Mouse (Mus musculus) adrenal gland, postnatal 4 days (tissue): ENCODE measurements around the gene 9430015G10Rik. TPM values are rescaled to one million over a fixed set of nuclear protein-coding genes. Genes with fewer than 3 reads are reported as not detected.
A peak's percentile ranks its signal among the peaks of the same experiment; 100 is the strongest.
"Not testable (repeated sequence)": the region's sequence is repeated elsewhere in the genome, so short reads cannot be mapped to it uniquely, and the experiment has no call there.

Experiments
- DNase-seq, 2 experiments: peaks; one replicate each; pipeline ENCODE4 v3.0.0; 2021 to 2022; ENCODE audit warnings: low spot score in 2 of 2, mixed read lengths in 2 of 2
- total RNA-seq, 2 experiments: library from RNA; stranded (reverse); gene quantifications; 2 replicates each; pipeline ENCODE4 v1.2.3; 2021

9430015G10Rik gene
- total RNA-seq, 2 experiments from 2014 or later, result 18.1 to 21.1 TPM

DNA sequence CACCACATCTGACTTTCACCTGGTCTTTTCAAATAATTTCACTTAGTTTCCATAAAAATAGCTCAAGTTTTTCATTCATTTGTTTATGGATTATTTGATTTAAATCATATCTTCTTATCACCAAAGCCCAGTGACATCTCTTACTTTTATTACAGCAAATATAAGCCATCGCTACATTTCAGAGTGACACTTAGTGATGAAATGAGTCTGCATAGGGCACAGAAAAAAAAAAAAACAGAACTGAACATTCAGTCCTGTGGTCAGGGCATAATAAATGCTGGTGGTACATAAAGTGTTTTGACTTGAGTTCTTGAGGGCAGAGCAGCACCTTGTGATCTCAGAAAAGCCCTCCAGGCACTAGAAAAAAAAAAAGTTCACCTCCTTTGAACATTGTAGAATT is 13.6 kb upstream of the 9430015G10Rik start:
- no peak for DNase-seq

DNA sequence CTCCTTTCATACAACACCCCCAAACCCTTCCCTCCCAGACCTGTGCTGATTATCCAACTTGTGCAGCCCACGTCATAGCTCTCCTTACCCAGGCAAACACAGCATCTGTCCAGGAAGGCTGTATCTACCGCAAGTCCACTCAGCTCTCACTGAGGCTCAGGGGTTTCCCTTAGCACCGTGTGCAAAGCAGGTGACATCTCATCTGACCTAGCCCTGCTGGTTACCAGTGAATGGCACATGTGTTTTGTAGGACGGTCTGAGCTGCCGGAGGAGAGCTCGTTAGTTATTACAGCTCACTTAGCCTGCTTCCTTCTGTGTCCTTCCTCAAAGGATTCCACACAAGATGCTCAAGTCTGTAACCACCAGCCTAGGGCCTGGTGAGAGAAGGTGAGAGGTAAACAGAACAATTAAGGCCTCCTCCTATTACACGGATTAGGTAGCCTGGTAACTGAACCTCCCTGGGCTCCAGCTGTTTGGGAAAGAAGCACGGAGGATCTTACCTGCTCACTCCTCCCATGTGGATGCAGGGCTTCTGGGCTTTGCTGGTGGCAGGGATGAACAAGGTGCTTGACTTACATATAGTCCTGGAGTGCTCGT is 11.9 kb upstream of the 9430015G10Rik start:
- DNase-seq, result no peak

GRCm38 (mm10) chr4:156099427-156099826 is 10.4 kb upstream of the 9430015G10Rik start:
- DNase-seq, result no peak

DNA sequence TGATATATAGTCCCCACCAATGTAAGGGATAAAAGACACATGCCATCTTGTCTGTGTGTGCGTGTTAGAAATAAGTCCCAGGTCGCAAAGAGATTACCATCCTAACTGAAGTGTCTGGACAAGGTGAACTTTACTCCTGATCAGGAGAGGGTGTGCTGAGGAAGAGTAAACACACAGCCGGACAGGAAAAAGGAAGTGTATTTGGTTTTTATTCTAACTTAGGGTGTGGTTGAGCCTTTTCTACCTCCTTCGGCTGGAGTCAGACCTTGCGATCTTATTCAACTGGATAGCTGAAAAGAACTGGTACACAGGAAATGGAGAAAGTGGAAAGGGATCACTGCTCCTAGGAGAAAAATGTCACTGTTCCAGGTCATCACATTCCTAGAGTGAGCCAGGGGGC is 9.3 kb upstream of the 9430015G10Rik start:
- no peak for DNase-seq

GRCm38 (mm10) chr4:156101481-156101903 is 8.3 kb upstream of the 9430015G10Rik start:
- no peak for DNase-seq

DNA sequence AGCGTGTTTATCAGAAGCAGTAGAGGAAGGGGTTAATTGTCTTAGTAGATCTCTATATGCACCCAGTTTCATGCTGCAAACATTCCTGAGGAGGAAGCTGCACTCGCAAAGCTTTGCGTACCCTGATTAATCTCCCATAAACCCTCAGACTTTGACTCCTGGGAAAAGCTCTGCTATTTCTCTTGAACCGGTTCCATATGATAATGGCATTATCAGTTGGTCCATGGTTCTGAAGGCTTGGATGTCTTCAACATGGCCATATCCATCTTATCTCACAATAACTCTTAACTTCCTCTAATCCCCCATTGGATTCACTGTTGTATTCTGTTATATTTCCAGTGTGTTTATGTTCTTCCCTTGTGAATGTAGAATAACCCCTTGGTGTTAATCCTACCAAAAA is 6.4 kb upstream of the 9430015G10Rik start:
- no peak for DNase-seq

- DNase-seq, result peak in 1 of 2 experiments; percentile 23
Measured at GRCm38 (mm10) chr4:156108606-156109546, 906 bp upstream of the 9430015G10Rik start.

DNA sequence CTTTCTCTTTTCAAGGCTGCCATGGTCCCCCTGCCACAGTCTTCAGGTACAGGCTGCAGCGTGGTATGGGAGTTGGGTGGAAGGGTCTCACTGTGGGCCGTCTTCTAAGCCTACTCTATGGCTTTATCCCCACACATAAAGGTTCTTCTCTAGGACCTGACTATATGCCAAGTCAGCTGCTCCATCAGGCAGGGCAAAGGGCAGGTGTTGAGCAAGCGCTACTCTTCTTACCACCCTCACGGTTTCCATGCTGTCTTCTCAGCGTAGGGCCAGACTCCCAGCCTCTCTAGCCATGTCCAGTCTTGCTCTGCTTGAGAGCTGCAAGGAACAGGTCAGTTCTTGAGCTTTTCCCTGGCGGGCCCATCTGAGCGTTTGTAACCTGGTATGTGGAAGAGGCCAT is 14.3 kb downstream of the 9430015G10Rik start:
- DNase-seq, result no peak

GRCm38 (mm10) chr4:156125393-156125792 is 15.6 kb downstream of the 9430015G10Rik start:
- no peak for DNase-seq

DNA sequence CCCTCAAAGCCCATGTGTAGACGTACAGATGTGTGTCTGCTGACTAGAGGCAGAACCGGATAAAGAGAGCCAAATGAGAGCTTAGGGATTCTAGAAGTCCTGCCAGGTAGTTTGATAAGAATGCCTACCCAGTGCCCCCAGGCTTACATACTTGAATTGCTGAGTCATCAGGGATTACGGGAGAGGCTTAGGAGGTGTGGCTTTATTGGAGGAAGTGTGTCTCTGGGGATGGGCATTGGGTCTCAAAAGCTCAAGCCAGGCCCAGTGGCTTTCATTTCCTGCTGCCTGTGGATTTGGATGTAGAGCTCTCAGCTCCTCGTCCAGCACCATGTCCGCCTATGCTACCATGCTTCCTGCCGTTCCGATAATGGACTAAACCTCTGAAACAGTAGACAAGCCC is 17.1 kb downstream of the 9430015G10Rik start:
- DNase-seq, result no peak

GRCm38 (mm10) chr4:156128746-156129145 is 19.0 kb downstream of the 9430015G10Rik start:
- DNase-seq, result no peak

DNA sequence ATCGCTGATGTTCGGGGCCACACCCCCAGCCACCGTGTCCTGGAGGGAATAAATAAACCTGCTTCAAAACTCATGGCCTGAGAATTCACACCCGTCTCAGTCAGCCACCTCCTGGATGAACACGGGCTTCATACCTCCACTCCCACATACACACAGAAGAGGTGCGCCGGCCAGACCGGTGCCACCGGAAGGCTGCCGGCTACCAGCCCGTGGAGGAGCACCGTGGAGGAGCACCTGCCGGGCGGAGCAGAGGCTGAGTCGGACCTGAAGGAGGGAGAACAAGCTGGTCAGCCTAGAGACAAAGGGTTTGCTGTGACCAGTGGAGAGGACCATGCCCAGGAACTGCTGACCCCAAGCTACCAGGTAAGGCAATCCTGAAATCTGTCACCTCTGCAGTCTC is 20.7 kb downstream of the 9430015G10Rik start, which contains the start of gene Rnf223:
Rnf223 (plus strand) TSS at position 78 of the 400 bp plus-strand sequence.
- DNase-seq, result no peak

DNA sequence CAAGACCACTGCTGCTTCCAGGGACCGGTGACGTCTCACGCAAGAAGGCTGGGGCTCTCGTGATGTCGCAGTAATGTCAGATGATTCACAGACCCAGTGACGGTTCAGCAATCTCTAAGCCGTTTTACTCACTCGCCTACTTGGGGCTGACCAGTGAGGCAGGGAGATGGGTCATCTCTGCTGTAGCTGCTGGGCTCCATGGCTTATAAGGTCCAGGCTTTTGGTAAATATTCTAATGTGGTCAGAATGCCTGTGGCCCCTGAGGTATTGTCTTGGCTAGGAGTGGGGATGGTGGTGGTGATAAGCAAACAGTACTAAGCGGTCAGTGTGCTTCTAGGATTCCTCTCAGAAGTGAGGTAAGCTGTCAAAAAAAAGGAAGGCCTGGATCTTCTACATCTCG is 21.2 kb downstream of the 9430015G10Rik start:
- no peak for DNase-seq

GRCm38 (mm10) chr4:156133334-156133733 is 23.6 kb downstream of the 9430015G10Rik start:
- no peak for DNase-seq

DNA sequence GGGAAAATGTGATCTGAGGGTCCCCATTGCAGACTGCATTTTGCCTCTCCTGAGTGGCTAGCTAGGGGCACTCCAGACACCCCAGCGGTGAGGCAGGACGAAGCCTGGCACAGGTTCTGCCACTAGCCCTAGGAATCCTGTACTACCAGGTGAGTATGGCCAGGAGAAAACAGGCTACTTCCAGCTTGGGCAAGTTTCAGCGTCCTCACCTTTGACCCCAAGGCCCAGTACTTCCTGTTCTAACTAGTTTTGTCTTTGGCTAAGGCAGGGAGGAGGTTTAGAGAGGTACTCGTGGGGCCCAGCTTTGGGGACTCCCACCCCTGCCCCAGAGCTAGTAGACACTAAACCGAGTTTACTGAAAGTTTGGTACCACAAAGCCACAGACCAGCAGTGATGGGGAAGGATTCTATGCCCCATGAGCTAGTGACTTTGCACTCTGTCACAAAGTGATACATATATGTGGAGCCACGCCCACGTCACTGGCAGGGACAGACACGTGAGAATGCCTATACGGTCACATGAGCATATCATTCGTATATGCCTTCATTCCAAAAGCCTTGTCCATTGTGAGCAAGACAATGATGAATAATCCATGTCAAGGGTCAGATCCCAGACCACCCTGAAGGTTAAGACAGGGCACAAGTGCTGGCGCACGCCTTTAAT is 24.3 kb downstream of the 9430015G10Rik start:
- no peak for DNase-seq

DNA sequence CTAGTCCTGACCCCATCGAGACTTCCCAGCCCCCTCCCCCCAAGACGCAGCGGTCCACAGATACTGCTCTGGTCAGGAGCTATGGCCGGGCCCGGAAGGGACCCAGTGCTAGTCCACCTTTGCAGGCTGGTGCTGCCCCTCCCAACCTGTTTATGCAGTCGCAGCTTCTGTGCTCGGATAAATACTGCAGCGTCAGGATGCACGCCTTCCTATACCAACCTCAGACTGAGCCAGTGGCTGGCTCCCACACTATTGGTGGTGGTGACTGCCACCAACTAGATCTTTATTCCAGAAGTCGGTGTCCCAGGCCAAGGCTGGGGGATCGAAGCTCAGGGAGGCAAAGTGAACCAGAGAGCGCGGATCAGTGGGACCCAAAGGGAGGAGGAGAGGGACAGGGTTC is 25.3 kb downstream of the 9430015G10Rik start:
- DNase-seq, result no peak

- DNase-seq, result no peak
Measured at GRCm38 (mm10) chr4:156135801-156136200, 26.0 kb downstream of the 9430015G10Rik start.

GRCm38 (mm10) chr4:156136285-156137100 is 26.7 kb downstream of the 9430015G10Rik start:
- no peak for DNase-seq

DNA sequence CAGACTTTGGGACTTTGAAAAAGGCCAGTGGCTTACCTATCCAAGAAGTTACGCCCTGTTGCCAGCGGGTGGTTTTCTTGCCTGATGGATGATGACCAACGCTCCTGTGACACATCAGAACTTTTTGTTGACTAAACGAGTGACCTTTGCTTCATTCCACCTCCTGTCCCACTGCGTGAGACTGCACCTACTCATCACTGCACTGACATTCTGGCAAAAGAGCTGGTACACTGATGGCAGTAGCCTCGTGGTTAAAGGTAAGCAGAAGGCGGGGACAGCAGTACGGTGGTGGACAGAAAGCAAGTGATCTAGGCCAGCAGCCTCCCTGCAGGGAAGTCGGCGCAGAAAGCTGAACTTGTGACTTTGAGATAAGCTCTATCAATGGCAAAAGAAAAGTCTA is 41.1 kb downstream of the 9430015G10Rik start:
- not testable (repeated sequence) for DNase-seq

- DNase-seq, result no peak
Measured at GRCm38 (mm10) chr4:156154771-156155170, 45.0 kb downstream of the 9430015G10Rik start.

DNA sequence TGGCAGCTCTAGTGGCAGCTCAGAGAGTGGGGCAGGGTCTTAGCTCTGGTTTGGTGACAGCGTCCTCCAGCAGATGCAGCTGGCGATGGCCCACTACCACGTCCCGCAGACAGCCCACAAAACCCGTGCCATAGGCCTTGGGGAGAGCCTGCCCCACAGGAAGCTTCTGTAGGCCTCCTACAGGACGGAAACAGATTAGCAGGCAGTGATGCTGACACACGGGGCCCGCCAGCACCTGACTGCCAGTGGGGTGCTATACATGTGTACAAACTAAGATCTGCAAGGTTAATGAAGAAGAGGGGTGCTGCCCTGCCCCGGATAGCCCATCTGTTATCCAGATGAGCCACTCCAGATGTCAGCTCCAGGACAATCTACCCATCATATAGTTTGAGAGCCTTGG is 56.7 kb downstream of the 9430015G10Rik start:
- DNase-seq, result no peak
